Mouse (Mus musculus) gastrocnemius, postnatal 10 days (tissue): ENCODE measurements around the gene Kctd19. TPM values are rescaled to one million over a fixed set of nuclear protein-coding genes. Genes with fewer than 3 reads are reported as not detected.

Source experiments
- DNase-seq: peaks from one replicate; pipeline ENCODE4 v3.0.0; 2021; ENCODE audit warnings: mixed read lengths
- total RNA-seq, 2 experiments: library from RNA; stranded (reverse); gene quantifications; 2 replicates each; pipeline ENCODE4 v1.2.3; 2021

Kctd19 gene
- total RNA-seq, 2 experiments from 2014 or later = 0.07 TPM; not detected in 1

DNA sequence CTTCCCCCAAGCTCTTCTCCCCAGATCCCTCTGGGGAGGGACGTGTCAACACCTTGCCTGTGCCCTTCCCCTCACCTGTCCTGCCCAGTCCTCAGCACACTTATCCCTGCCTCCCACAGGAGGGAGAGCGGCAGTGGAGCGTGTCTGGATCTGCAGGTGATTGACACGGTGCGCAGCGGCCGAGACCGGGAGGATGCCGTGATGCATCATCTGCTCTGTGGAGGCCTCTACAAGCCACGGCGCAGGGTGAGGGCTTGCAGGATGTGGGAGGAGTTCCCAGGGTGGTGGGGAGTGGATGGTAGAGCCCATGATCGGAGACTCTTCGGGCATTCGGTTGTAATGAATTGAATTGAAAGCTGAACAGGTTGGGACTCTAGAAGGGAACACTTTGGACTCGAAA is 54.1 kb downstream of the Kctd19 start:
- DNase-seq = no peak

DNA sequence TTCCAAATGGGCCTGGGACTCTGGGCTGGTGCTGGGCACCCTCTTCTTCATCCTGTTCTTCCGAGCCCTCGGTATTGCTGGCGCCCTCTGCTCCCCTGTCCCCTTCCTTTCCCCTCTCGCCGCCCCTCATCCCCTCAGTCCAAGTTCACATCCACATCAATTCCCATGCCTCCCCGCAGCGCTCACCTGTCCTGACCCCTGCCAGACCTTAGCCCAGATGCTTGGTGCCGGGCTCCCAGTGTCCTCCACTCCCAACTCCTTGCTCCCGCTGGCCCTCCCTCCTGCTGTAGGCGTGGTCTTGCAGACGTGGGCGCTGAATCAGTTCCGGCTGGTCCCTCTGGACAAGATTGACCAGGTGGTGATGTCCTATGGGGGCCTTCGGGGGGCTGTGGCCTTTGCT is 56.6 kb downstream of the Kctd19 start:
- DNase-seq = no peak

DNA sequence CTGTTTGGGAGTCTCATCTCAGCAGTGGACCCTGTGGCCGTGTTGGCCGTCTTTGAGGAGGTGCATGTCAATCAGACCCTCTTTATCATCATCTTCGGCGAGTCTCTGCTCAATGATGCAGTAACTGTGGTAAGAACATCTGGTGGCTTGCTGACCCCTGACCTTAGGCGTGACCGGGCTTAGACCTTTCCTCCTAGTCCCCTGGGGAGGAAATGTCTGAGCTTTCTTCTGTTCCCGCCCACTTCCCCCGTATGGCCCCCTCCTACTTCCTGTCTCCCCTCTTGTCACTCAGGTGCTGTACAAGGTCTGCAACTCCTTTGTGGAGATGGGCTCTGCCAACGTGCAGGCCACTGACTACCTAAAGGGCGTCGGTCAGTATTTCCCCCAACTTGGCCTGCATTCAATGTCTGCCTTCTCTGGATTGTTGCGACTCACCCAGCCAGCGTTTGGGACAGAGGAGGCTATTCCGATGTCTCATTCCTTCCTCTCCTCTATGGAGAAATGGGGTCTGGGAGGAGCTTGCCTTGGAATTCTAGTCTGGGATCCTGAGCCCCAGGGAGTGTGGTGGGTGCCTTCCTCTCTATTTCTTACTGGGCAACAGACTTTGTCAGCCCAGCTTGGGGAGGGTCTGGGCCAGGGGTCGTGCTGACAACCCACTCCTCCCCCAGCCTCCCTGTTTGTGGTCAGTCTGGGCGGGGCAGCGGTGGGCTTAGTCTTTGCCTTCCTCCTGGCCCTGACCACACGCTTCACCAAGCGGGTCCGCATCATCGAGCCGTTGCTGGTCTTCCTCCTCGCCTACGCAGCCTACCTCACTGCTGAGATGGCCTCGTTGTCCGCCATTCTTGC is 57.9 kb downstream of the Kctd19 start:
- DNase-seq = no peak

DNA sequence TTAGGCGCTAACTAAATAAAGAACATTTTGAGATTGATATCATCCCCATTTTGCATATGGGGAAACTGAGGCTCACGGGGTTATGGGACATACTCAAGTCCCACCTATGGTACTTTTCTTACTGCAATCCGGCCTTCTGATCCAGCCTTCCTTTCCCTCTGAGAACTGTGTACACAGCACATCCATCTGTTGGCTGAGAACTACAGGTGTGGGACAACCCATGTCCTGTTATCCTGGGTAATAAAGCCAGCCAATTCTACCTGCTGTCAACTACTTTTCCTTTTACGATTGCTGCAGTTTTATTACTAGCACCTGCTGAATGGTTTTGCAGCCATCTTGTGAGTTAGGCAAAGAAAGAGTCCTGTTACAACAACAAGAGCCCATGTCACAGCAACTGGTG is 58.8 kb downstream of the Kctd19 start:
- DNase-seq = no peak

DNA sequence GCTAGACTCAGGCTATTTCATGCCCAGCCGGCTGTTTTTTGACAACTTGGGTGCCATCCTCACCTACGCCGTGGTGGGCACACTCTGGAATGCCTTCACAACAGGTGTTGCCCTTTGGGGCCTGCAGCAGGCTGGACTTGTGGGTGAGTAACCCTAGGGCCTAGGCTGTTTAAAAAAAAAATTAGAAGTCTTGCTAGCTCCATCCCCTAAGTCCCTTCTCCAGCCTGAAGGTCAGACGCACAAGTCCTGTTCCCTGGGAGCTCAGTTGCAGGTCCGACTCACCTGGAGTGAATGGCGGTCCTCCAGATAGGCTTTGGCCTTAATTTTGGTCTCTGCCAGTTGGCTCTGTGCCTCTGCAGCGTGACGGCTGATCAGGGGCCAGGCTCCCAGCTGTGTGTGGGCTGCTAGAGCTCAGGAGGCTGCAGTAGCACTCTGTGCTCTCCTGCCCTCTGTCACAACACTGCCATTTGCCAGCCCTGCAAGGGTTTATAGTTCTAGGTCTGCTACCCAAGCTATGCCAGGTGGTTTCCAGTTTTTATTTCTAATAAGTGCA is 59.6 kb downstream of the Kctd19 start:
- no peak for DNase-seq

DNA sequence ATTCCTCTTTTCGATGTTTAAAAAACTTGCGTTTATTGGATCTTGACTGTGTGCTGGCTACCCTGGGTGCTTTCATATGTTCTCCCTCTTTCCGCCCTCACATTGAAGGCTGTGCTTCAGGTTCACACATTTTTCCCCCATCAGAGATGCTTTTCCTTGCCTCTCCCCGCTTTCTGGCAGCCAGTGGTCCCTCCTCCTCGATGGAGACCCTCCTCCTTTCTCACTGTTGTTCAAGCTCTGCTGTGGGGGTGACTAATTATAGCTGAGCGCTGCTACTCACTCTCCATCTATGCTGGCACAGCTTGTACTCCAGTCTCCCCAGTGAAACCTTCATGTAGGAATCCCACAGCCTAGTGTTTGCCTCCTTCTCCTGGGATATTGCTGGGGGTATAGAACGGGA is 63.1 kb downstream of the Kctd19 start:
- DNase-seq = no peak

DNA sequence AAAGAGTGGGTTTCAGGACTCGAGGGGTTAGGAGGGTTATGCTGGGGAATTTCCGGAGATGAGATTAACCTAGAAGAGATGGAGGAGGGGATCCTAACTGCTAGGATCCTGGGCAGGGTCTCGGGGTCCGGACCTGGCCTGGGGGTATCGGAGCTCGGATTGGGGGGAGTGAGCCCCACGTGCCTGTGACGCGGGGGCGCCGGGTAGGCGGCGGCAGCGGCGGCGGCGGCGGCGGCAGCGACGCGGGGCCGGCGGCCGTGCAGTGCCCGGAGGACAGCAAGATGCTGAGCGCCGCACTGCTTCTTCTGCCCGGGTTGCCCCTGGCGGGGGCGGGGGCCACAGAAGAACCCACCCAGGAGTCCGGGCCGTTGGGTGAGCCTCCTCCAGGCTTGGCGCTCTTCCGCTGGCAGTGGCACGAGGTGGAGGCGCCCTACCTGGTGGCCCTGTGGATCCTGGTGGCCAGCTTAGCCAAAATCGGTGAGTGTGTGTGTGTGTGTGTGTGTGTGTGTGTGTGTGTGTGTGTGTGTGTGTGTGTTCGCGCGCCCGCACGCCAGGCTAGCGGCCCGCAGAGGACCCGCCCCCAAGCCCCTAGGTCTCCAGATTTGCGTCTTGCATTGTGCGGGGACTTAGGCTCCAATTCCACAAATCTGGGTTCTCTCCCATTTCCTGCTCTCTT is 64.1 kb downstream of the Kctd19 start:
- no peak for DNase-seq

DNA sequence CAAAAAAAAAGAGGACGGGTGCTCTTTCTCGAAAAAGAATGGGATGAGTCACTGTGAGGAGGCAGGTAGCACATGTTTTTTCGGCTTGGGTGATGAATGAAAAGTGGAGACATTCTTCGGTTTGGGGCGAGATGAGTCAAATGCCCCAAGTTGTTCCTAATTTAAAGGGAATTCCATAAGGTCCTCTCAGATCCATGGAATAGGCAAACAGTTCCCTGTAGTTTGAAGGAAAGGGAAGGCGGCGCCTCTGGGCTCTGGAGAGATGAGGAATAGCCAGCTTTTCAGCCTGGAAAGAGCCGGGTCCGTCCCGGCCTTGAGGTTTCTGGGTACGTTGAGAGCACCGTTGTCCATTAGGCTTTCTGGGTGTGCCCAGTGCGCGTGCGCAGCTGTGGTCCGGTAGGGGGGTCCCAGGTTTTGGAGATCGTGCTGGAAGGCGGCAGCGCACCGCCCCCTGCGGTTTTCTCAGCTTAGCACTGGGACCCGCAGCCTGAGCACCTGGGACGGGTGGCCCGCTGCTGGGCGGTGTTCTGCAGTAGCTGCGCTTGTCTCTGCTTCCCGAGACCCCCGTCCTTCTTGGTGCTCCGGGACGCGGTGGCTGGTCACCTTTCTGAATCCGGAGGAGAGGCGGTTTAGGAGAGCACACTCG is 64.7 kb downstream of the Kctd19 start, which contains the start of gene Slc9a5:
TSS of gene Slc9a5 (plus strand) at position 394 of the 646 bp plus-strand sequence.
- DNase-seq = peak; percentile 50

DNA sequence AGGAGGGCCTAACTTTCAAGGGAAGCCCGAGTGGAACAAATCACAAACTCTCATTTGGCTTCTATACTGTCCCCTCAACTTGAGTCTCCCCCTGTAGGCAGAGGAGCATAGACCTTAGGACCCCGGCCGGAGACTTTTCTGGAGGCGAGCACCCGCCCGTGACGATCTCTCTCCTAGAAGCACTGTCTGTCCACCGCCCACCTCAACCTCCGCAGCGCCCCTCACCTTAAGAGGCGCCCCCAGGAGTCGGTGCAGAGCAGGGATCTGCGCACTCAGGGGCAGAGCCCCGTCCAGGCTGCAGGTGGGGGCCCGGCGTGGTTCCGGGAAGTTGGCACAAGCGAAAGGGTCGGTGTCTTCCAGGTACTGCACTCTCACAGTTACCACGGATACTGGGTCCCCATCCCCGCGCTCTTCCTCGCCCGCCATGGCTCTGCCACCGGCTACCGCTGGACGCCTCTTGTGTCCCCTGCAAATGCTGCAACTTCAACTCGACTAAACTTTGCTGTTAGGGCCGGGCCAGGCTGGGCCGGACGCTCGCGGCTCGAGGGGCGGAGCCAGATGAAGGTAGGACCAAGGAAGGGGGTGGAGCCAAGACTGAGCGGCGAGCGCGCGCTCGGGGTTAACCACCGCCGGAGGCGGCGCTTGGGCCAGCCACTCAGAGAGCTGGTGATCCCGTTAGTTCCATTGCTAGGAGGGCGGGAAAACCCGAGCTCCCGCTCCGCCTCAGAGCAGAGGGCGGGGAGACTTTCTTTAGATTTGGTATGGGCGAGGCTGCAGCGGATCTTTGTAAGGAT is 65.7 kb downstream of the Kctd19 start, which contains the start of gene Fhod1:
TSS of gene Fhod1 (minus strand) at position 526 of the 794 bp plus-strand sequence.
- DNase-seq = peak; percentile 88

DNA sequence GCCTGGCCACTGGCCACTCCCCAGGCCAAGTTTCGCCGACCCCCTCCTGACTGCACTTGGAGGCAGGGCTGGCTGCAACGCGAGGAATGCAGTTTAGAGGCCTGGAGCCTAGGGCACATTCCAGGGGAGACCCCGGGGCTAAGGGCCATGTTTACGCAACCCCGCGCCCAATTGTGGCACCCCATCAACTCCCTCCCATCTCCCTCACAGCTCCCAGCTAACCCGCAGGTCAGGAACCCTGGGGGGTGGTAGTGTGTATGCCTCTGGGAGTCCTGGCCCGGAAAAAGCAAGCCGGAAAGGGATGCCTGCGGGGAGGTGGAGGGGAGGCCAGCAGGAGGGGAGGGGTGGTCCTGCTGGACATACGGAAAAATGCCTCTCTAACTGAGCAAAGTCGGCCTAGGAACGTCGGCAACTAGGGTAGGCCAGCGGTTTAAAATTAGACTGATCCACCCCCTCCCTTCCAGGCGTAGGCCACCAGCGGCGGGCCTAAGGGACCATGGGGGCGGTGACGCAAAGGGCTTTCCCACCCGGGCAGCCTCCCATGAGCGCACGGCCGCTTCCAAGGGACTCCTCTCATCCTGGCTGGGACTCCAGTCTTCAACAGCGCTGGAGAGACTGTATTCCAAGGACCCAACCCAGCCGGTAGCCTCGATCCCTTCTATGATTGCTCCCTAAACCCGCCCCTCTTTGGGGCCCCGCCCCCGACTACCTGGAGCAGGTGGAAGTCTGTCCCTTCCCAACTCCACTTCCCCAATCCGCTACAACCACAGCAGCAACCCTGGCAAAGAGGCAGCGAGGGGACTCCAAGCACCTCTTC is 66.5 kb downstream of the Kctd19 start:
- peak; percentile 77 for DNase-seq

DNA sequence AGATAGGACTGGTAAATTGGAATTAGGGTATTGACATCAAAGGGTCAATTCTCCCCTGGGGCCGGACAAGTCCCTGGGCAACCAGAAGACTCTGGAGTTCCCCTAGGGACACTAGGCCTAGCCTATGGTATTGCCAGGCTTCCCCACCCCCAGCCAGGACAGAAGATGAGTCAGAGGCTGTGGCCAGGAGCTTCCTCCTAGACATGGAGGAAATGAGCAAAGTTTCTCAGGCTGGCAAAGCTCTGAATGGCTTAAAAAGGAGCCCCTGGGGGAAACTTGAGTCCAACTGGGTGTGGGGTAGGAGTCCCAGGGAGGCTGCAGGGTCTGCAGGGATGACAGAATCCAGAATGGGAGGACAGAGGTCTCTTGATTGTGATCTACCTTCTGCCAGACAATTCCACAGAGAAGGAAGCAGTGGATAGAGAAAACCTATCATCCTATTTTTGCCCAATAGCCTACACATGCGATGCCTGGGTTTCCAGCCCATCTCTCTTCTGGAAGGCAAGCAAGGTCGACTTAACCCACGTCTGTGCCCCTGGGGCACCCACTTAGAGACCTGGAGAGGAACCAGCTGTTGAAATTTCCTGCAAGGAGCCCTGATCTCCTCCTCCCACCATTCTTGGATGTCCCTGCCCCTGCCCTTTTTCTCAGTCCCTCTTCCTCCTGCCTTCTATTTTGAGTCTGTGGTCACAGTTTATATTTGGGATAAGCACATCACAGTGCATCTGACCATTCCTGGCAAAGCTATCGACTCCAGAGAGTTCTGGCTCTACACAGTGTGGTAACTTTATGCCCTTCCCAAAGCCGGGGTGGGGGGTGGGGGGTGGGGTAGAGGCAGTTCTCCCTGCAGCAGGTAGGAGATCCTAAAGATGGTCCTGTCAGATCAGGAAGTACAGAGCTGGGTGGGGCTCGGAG is 68.0 kb downstream of the Kctd19 start:
- no peak for DNase-seq

DNA sequence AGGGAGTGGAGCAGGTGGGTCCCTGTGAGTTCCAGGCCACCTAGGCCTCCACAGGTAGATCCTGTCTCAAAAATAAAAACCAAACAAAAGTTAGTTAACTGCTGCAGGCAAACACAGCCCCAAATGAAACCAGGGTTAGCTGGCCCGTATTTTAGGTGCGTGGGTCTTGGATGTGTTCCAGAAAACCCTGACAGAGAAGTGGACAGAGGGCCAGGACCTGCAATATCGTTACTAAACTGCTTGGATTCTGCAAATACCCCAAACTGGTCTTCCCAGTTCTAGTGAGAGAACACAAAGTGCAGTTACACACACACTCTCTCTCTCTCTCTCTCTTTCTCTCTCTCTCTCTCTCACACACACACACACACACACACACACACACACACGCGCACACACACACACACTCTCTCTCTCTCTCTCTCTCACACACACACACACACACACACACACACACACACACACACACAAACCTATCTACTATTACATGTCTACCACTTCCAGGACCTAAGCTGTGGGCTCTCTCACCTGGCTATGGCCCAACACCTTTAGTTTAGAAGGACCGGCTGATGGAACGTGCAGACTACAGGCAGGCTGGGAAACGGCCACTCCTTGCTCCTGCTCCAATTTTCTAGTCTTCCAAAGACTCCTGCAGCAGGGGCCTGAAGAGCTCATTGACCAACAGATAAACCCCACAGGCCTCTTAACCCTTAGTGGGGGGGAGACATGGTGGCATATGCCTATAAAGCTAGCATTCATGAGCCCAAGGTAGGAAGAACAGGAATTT is 69.3 kb downstream of the Kctd19 start:
- DNase-seq = no peak

DNA sequence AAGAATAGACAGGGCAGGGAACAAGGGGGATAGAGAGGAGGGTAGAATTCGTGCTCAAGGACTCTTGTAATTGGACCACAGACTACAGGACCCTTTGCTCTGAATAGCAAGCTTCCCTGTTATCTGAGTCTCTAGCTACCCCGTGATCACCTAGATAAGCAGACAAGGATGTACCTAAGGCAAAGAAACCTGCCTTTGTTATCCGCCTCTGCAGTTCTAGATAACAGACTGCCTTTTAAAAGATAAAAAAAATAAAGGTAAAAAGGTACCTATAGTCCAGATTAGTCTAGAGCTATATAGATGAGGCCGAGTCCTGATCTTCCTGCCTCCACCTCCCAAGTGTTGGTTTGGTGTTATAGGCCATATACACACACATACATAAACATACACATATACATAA is 70.5 kb downstream of the Kctd19 start:
- DNase-seq = no peak

DNA sequence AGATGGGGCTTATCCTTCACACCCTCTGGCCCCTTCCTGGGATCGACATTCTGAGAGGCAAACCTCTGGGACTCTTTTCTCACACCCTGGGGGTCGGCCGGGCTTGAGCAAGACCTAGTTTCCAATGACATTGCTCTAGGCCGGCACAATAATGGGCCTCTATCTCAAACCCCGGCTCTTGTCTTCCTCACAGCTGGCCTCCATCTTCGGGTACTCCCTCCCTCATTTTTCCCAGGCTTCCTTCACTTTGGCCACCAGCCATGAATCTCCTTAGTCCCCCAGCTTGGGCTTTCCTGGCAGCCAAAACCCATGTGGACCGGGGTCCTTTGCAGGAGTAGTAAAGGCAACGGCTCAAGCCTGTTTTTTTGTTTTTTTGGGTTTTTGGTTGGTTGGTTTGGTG is 71.9 kb downstream of the Kctd19 start:
- DNase-seq = no peak

DNA sequence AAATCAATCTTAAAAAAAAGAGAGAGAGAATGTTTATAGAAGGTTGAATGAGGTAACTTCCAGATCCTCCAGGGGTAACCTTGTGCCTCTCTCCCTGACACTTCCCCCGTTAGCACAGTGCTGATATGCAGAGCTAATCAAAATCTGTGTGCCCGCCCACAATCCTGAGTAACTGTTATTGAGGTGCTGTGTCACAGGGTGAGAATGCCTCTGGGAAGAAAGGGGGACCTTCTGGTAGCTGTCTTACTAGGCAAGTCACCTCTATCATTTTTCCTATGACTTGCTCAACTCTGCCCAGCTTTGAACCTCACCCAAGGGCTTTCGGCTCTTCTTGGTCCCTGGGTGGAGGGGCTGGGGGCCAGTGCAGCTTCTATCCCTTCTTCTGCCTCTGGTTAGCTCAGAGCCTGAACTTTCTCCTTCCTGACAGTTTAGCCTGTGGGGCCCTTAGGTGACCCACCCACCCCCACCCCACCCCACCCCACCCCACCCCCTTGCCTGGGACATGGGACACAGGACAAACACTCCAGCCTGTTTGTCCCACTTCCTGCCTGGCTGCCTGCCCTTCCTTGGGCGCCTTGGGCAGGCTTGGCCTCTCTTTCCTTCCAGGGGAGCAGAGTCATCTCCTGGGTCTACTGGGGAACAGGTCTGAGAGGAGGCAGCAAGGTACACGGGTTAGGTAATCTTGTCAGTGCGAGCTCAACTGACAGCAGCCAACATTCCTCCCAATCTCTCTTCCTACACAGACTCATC is 73.2 kb downstream of the Kctd19 start:
- no peak for DNase-seq

DNA sequence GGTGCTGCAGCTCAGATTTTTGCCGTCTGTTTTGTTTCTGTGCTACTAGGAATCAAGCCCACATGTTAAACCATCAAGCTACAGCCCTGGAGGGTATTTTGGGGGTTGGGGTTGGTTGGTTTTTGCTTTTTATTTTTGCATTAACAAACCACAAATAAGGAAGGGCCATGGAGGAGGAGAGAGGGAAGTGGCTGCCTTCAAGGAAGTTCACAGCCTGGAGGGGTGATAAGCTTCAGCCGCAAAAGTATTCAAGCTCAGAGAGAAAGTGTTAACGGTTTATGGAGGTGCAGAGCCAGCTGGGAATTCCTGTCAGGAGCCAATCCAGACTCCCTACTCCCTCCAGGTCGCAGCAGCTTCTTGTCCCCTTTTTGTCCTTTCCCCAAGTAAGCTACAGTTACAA is 74.3 kb downstream of the Kctd19 start:
- no peak for DNase-seq

DNA sequence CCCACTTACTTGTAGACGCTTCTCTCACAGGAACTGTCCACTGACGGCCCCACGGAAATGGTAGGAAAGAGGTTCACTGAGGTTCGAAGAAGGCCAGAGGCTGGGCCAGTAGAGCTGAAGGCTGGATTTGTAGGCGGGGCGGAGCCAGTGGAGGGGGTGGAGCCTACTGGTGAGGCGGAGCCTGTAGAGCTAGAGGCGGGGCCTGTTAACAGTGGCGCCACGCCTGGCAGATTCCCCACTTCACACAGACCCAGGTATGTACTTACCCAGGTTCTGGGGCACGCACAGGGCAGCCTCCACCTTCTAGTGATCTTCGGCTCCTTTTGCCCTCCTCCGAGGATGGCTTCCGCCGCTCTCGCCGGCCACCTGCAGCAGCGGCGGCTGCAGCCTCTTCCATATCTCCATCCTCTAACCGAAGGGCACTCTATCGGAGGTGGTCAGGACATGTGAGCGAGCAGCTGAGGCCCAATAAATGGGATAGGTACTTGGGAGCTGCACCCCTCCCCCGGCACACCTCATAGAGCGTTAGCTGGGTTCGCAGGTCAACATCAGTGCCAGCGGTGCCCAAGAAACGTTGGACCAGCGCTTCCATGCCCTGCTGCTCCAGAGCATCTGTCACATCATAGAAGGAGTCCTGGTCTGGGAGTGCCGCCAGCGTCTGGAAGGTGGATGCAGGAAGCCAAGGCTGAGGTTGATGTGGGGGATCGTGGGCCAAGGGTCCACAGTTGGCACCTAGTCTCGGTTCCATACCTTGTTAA is 76.8 kb downstream of the Kctd19 start:
- no peak for DNase-seq
